Mouse (Mus musculus) embryonic facial prominence, embryonic 13.5 days (tissue): ENCODE results near the gene Slx1b. TPM values are rescaled to one million over a fixed set of nuclear protein-coding genes. Genes with fewer than 3 reads are reported as not detected.

Experiments
- ATAC-seq: fragments of 200-750 bp; cut with Nextera tagmentation; 2 replicates; pipeline ENCODE4 v1.8.0; 2017; ENCODE audit warnings: low read depth; ENCODE audit not compliant: insufficient number of reproducible peaks, insufficient read depth, low FRiP score, low TSS enrichment
- H3K27ac ChIP-seq: fragments of 300-500 bp; sonication (generic); 2 replicates; pipeline ENCODE4 v1.5.1; 2015; ENCODE audit warnings: moderate library complexity, mild to moderate bottlenecking, inconsistent platforms
- H3K27me3 ChIP-seq: fragments of 300-500 bp; sonication (generic); 2 replicates; pipeline ENCODE4 v1.6.1; 2015; ENCODE audit warnings: mild to moderate bottlenecking, inconsistent platforms
- H3K36me3 ChIP-seq: fragments of 300-500 bp; sonication (generic); 2 replicates; pipeline ENCODE4 v1.6.1; 2015; ENCODE audit warnings: mild to moderate bottlenecking, inconsistent platforms
- H3K4me1 ChIP-seq: fragments of 300-500 bp; sonication (generic); 2 replicates; pipeline ENCODE4 v1.6.1; 2015; ENCODE audit warnings: inconsistent platforms
- H3K4me2 ChIP-seq: fragments of 300-500 bp; sonication (generic); 2 replicates; pipeline ENCODE4 v1.6.1; 2015; ENCODE audit warnings: moderate library complexity, mild to moderate bottlenecking, inconsistent platforms
- H3K4me3 ChIP-seq: fragments of 300-500 bp; sonication (generic); 2 replicates; pipeline ENCODE4 v1.5.1; 2015; ENCODE audit warnings: mild to moderate bottlenecking, inconsistent platforms
- H3K9ac ChIP-seq: fragments of 300-500 bp; sonication (generic); 2 replicates; pipeline ENCODE4 v1.6.1; 2015; ENCODE audit warnings: mild to moderate bottlenecking, inconsistent platforms
- H3K9me3 ChIP-seq: fragments of 300-500 bp; sonication (generic); 2 replicates; pipeline ENCODE4 v1.6.1; 2016; ENCODE audit warnings: inconsistent platforms
- WGBS: fragments of 180-500 bp; shearing (Covaris S2); methylation state at CpG from one replicate; pipeline ENCODE4 v1.1.7; 2015; ENCODE audit warnings: mixed read lengths; 5-methylcytosine and 5-hydroxymethylcytosine counted together
- polyA plus RNA-seq: library from polyadenylated mRNA; unstranded; fragments of >200 nt; fragmentation: Nextera tagmentation; extraction: Ambion mirVana; gene quantifications from 2 replicates; pipeline ENCODE4 v1.2.1, GENCODE M21; 2015

Gene Slx1b
- polyA plus RNA-seq, 1 experiment from 2014 or later: 15.0 TPM

DNA sequence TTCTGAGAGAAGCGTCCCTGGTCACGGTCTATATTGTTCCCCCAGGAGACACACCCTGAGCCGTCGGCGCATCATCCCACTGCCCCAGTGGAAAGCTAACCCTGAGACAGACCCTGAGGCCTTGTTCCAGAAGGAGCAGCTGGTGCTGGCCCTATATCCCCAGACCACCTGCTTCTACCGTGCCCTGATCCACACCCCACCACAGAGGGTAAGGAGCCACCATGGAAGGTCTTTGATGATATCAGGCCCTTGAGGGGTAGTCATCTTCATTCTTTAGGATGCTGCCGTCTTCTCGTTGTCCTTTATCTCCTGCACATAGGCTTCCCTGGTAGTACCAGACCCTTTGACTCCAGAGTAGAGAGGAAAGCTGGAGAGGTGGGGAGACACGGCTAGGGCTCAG, 23.5 kb downstream of the Slx1b start:
- 92% methylated on average over 9 of the region's 9 CpGs for WGBS
- H3K9me3 ChIP-seq: no peaks in the 10 kb centered on the region
- no peak for ATAC-seq
- H3K9ac ChIP-seq: no peak overlapping the region
- no peak overlapping the region for H3K4me3 ChIP-seq
- H3K36me3 ChIP-seq: peaks cover 46% of the 10 kb centered on the region
- H3K27ac ChIP-seq: no peak overlapping the region
- no peak overlapping the region for H3K4me2 ChIP-seq
- no peaks in the 10 kb centered on the region for H3K27me3 ChIP-seq
- no peaks in the 10 kb centered on the region for H3K4me1 ChIP-seq

DNA sequence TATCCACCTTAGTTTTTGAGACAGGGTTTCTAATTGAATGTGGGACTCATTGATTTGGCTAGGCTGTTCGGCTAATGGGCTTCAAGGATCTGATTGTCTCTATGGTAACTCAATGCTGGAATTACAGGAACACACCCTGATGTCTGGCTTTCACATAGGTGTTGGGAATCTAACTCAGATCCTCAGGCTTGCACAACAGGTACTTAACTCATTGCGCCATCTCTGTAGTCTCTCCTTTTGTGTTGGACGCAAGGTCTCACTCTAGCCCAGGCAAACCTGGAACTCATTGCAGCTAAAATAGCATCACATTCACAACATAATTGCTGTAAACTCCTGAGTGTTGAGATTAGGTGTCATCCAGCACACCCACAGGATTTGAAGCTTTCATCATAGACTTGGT, 25.4 kb downstream of the Slx1b start:
- Histone ChIP-seq H3K9ac (no peak overlapping the region), H3K4me2 (no peak overlapping the region), H3K4me1 (no peaks in the 10 kb centered on the region), H3K27ac (no peak overlapping the region), H3K36me3 (peaks cover 55% of the 10 kb centered on the region), H3K27me3 (no peaks in the 10 kb centered on the region), H3K4me3 (no peak overlapping the region), H3K9me3 (no peaks in the 10 kb centered on the region)
- no peak for ATAC-seq
- 93% methylated on average over 3 of the region's 3 CpGs for WGBS

DNA sequence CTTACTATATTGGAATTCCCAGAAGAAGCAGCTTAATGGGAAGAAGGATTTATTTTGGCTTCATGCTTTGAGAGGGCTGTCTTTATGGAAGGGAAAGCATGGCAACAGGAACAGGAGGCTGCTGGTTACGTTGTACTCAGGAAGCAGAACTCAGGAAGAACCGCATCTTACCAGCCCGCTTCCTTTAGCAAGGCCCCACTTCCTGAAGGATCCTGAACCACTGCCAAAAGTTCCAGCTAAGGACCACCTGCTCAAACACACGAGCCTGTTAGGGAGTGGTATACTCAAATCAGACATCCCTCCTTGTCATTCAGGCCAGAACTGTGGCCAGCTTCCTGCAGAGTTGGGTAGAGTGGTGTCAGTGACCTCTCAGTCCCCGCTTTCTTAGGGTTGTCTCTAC, 27.1 kb downstream of the Slx1b start:
- Histone ChIP-seq H3K9ac (0 out of 2 replicates have a peak overlapping the region, but pooled peaks have one; percentile 8), H3K36me3 (peaks cover 63% of the 10 kb centered on the region), H3K9me3 (no peaks in the 10 kb centered on the region), H3K27ac (peak overlapping the region; percentile 51; the same call in 1 of the 2 replicates), H3K27me3 (no peaks in the 10 kb centered on the region), H3K4me2 (no peak overlapping the region), H3K4me3 (no peak overlapping the region), H3K4me1 (no peaks in the 10 kb centered on the region)
- 83% methylated on average over 5 of the region's 5 CpGs for WGBS
- no peak for ATAC-seq

DNA sequence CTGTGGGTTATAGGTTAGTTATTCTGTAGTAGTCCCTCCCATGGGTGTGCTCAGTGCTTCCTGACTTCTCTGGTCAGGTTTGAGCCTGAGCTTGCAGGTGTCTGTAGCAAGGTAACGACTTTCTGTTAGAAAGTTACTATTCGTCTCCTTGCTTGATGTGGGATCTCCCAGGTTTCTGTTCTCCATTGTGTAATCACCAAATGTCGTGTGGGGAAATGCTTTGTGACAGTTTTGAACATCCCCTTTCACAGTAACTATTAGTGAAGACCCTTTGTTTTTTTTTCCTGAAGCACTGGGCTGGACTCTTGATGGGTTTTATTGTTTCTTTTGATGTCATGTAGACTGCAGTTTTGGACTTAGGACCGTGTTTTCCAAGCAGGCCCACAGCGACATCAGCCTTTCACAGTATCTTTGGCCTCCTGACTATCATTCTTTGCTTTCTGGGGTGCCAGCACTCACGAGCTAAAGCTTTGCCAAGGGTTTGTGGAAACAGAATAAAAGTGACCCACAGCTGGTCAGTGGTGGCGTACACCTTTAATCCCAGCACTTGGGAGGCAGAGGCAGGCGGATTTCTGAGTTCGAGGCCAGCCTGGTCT, 28.0 kb downstream of the Slx1b start:
- no peak for ATAC-seq
- no peak overlapping the region for H3K4me2 ChIP-seq
- H3K9me3 ChIP-seq: no peaks in the 10 kb centered on the region
- no peaks in the 10 kb centered on the region for H3K27me3 ChIP-seq
- H3K36me3 ChIP-seq: peaks cover 54% of the 10 kb centered on the region
- no peaks in the 10 kb centered on the region for H3K4me1 ChIP-seq
- no peak overlapping the region for H3K9ac ChIP-seq
- no peak overlapping the region for H3K4me3 ChIP-seq
- 89% methylated on average over 9 of the region's 9 CpGs for WGBS
- H3K27ac ChIP-seq: peak overlapping the region; percentile 51; the same call in 1 of the 2 replicates

DNA sequence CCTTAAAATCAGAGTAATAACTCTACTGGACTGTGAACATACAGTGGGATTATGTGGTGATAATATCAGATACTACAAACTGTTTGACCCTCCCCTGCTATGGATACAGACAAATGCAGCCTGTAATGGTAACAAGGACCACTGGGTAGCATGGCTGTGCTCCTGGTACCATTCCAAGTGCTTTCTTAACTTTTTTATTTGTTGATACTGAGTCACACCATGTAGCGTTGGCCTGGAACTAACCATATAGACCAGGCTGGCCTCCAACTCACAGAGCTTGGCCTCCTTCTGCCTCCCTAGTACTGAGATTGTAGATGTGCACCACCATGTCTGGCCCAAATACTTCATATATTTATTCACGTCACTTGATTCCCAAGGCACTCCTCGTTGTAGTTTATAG, 30.3 kb downstream of the Slx1b start:
- Histone ChIP-seq H3K4me2 (no peak overlapping the region), H3K4me1 (no peaks in the 10 kb centered on the region), H3K9ac (no peak overlapping the region), H3K4me3 (no peak overlapping the region), H3K27me3 (no peaks in the 10 kb centered on the region), H3K27ac (no peak overlapping the region), H3K36me3 (peaks cover 40% of the 10 kb centered on the region), H3K9me3 (no peaks in the 10 kb centered on the region)
- ATAC-seq: no peak
- 96% methylated on average over 3 of the region's 3 CpGs for WGBS

DNA sequence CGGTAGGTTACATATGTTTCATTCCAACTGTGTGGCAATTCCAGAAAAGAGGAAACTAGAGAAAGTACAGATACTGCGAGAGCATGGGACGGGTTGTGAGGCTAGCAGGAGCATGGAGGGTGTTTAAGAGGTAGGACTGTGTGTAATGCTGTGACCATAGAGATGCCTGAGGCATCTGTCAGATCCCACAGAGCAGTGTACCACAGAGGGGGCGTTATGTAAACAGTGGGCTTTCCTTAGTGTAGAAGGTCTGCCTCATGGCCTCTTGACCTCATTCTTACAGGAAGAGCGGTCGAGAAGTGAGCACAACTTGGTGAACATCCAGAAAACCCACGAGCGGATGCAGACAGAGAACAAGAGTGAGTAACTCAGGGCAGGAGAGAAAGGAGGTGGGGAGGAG, 31.9 kb downstream of the Slx1b start:
- 0 out of 2 replicates have a peak overlapping the region, but pooled peaks have one; percentile 1 for H3K9ac ChIP-seq
- H3K4me1 ChIP-seq: no peaks in the 10 kb centered on the region
- H3K27ac ChIP-seq: no peak overlapping the region
- H3K27me3 ChIP-seq: no peaks in the 10 kb centered on the region
- H3K9me3 ChIP-seq: no peaks in the 10 kb centered on the region
- 65% methylated on average over 8 of the region's 8 CpGs for WGBS
- no peak overlapping the region for H3K4me3 ChIP-seq
- no peak overlapping the region for H3K4me2 ChIP-seq
- peaks cover 40% of the 10 kb centered on the region for H3K36me3 ChIP-seq
- no peak for ATAC-seq

DNA sequence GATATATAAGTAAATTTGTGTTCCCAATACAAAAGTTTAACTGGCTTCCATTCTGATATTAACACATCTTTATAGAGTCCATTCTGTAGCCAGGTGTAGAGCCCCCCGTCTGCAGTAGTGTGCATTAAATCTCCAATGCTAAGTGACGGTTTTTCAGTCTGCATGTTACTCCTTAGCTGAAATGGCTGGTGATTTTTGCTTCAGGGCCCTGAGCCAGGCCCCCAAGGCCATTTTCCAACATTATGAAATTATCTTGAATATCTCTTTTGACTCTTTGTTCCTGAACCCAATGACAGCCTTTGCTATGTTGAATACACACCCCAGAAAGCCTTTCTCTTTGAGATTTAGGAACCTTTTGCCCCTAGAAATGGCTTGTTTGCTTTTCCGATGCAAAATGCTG, 35.8 kb downstream of the Slx1b start:
- WGBS: 78% methylated on average over 3 of the region's 3 CpGs
- Histone ChIP-seq H3K36me3 (peaks cover 19% of the 10 kb centered on the region), H3K27ac (no peak overlapping the region), H3K4me2 (no peak overlapping the region), H3K4me3 (no peak overlapping the region), H3K9me3 (no peaks in the 10 kb centered on the region), H3K27me3 (no peaks in the 10 kb centered on the region), H3K9ac (no peak overlapping the region), H3K4me1 (no peaks in the 10 kb centered on the region)
- ATAC-seq: no peak

DNA sequence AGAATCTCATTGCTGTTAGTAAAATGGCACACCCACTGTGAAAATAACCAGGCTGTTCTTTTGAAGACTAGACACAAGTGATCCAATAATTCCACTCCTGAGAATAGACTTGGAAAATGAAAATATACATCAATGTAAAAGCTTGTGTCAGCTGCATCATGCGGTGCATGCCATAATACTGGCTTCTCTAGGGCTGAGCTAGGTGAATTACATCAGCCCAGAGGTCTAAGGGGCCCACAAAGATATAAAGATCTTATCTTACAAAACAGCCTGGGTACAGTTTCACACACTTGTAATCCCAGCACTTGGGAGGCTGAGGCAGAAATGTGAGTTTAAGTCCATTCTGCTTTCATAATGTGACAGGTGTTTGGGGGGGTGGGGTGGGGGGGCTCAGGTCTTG, 38.1 kb downstream of the Slx1b start:
- ATAC-seq: no peak

DNA sequence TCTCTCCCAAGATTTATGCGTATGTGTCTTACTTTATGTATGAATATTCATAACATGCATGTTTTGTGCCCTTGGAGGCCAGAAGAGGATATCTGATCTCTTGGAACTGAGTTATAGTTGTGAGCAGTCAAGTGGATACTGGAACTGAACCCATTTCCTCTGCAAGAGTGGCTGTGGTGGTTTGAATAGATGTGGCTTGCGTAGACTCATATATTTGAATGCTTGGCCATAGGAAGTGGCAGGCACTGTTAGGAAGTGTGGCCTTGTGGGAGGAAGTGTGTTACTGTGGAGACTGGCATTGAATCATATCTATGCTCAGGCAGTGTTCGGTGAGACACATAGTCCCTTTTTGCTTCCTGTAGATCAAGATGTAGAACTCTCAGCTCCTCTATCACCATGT, 39.9 kb downstream of the Slx1b start:
- WGBS: 92% methylated on average over 3 of the region's 3 CpGs
- Histone ChIP-seq H3K36me3 (no peaks in the 10 kb centered on the region), H3K4me2 (no peak overlapping the region), H3K9ac (no peak overlapping the region), H3K27me3 (no peaks in the 10 kb centered on the region), H3K4me3 (no peak overlapping the region), H3K4me1 (no peaks in the 10 kb centered on the region), H3K27ac (no peak overlapping the region), H3K9me3 (no peaks in the 10 kb centered on the region)
- ATAC-seq: no peak

More for the DNA sequence above, 38.1 kb downstream of the Slx1b start:
- peaks cover 6% of the 10 kb centered on the region; the same call in 1 of the 2 replicates for H3K36me3 ChIP-seq
- H3K4me3 ChIP-seq: no peak overlapping the region
- no peaks in the 10 kb centered on the region for H3K27me3 ChIP-seq
- no peak overlapping the region for H3K27ac ChIP-seq
- H3K4me1 ChIP-seq: no peaks in the 10 kb centered on the region
- no peak overlapping the region for H3K4me2 ChIP-seq
- no peaks in the 10 kb centered on the region for H3K9me3 ChIP-seq
- WGBS: 80% methylated on average over 1 of the region's 1 CpGs
- no peak overlapping the region for H3K9ac ChIP-seq

DNA sequence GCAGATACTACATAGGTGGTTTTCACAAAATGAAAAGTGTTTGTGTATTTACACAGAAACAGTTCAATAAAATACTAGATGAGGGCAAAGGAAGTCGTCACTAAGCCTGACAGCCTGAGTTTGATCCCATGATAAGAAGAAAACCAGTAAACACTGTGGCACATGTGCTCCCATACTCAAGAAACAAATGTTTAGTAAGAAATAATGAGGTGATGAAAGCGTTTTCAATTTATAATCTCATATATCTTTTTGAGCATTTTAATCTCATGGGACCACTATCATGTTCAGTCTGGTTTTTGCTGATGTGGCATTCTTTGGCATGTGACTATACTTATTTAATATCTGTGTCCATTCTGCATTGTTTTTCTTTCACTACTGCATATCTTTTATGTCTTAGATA, 41.6 kb downstream of the Slx1b start:
- H3K9me3 ChIP-seq: no peaks in the 10 kb centered on the region
- H3K36me3 ChIP-seq: no peaks in the 10 kb centered on the region
- ATAC-seq: no peak
- 84% methylated on average over 2 of the region's 2 CpGs for WGBS
- H3K4me2 ChIP-seq: no peak overlapping the region
- H3K27ac ChIP-seq: no peak overlapping the region
- peaks cover 7% of the 10 kb centered on the region for H3K4me1 ChIP-seq
- no peaks in the 10 kb centered on the region for H3K27me3 ChIP-seq
- no peak overlapping the region for H3K9ac ChIP-seq
- no peak overlapping the region for H3K4me3 ChIP-seq

DNA sequence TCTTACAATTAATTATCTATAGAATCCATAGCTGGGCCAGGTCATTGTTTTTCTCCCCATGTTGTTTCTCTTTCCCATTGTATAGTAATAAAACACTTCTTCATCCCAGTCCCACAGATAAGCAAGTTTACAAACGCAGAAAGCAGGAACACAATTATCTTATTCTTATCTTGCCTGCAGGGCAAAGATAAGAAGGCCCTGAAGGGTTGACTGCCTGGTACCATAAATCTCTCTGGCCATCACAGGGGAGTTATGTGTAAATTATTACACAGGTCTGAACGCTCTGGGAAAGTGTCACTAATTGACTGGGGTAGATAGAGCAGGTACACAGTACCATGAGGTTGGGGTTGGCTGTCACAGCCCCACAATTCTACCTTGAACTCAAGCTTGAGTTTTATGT, 44.7 kb downstream of the Slx1b start:
- H3K27me3 ChIP-seq: no peaks in the 10 kb centered on the region
- H3K27ac ChIP-seq: no peak overlapping the region
- H3K4me1 ChIP-seq: peaks cover 7% of the 10 kb centered on the region
- no peak overlapping the region for H3K4me2 ChIP-seq
- ATAC-seq: no peak
- no peaks in the 10 kb centered on the region for H3K9me3 ChIP-seq
- no peak overlapping the region for H3K9ac ChIP-seq
- no peaks in the 10 kb centered on the region for H3K36me3 ChIP-seq
- WGBS: 85% methylated on average over 2 of the region's 2 CpGs
- H3K4me3 ChIP-seq: no peak overlapping the region

DNA sequence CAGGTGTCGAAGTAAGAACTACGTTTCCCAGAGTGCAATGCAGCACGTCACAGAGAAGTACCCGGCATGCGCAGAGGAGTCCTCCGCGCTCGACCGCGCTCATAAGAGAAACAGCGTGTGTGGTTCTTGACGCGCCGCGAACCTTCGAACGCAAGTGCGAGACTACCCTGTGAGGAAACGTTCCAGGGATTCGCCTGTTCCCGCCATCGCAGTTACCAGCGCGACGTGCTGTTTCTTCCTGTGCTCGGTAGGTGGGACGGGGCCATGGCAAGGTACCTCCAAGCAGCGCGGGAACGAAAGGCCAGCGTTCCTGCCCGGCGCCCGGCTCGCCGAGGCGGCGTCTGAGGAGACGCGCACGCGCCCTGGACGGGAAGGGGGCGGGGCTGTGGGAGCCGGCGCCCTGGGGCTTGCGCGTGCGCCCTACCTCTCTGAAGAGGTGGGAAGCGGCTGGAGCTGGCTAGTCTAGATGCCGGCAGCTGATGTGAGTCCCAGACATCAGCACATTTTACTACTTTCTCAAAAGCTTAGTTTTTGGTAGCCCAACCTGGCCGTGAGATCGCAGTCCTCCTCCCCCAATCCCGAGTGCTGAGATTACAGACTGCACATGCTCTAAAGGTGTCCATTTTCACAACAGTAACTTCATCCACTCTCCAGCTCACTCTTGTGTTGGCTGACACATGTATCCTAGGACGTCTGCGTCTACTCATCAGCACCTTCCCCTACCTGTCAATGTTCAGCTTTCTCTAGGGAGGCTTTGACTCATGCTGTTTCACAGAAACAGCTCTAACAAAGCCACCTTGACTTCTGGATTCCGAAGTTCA, 46.1 kb downstream of the Slx1b start, which contains the start of gene Sgf29:
Sgf29 (plus strand) TSS at position 79 of the 821 bp plus-strand sequence.
- peak; percentile 94 for ATAC-seq

More for the DNA sequence above, 46.1 kb downstream of the Slx1b start, which contains the start of gene Sgf29:
- Histone ChIP-seq H3K36me3 (no peaks in the 10 kb centered on the region), H3K9ac (peak within 1 kb of the TSS; percentile 80), H3K27ac (peak within 1 kb of the TSS; percentile 94), H3K4me2 (peak within 1 kb of the TSS; percentile 79), H3K9me3 (no peaks in the 10 kb centered on the region), H3K4me3 (peak within 1 kb of the TSS; percentile 61), H3K4me1 (peaks cover 7% of the 10 kb centered on the region), H3K27me3 (no peaks in the 10 kb centered on the region)
- WGBS: 1% methylated on average over 57 of the region's 57 CpGs
